Mouse (Mus musculus): ENCODE data around the gene Crk. TPM values are rescaled to one million over a fixed set of nuclear protein-coding genes. Genes with fewer than 3 reads are reported as not detected.
"Not testable (repeated sequence)": the region's sequence is repeated elsewhere in the genome, so short reads cannot be mapped to it uniquely, and the experiment has no call there.

Gene Crk
- polyA plus RNA-seq, 1 experiment, result 91.0 TPM

DNA sequence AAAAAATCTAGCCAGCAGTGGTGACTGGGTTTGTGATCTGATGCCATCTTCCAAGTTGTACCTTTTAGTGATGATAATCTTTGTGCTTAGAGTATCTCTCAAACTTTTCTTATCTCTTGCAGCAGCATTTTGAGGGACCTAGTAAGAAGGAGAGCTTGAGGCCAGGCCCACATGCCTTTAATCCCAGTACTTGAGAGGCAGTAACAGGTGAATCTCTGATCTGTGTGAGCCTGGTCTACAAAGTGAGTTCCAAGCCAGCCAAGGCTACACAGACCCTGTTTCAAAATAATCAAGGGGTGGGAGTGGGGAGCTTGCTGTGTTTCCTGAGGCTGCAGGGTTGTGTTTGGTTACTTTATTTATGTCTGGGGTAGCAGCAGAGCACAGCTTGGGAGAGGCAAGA, 12.0 kb downstream of the Crk start:
- no peak for TF ChIP-seq CTCF (IDR thresholded peaks at IDR 0.05; ENCODE audit: borderline replicate concordance, extremely low read depth, insufficient read depth, insufficient read length)
- no peak for TF ChIP-seq POLR2A (IDR thresholded peaks at IDR 0.05; ENCODE audit: borderline replicate concordance, extremely low read depth, insufficient read depth, insufficient read length, poor library complexity, severe bottlenecking)

DNA sequence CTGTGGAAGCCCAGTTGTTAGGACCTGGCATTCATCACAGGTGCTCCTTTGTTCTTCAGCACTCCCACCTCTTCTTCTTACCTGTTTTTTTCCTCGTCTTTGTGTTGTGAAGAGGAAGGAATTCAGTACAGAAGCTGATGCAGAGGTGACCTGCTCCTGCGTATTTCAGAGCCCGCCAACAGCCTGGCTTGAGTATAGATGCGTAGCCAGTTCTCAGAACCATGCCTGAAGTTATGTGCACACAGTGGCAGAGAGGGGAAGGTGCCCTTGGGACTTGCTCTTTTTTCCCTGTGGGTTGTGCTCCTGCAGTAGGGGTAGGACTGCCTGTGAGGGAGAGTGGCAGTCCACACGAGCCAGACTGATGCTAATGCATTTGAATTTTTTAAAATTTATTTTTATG, 14.5 kb downstream of the Crk start:
- TF ChIP-seq POLR2A (IDR thresholded peaks at IDR 0.05; ENCODE audit: borderline replicate concordance, extremely low read depth, insufficient read depth, insufficient read length, poor library complexity, severe bottlenecking) (no peak), CTCF (IDR thresholded peaks at IDR 0.05; ENCODE audit: borderline replicate concordance, extremely low read depth, insufficient read depth, insufficient read length) (no peak)
- no peak for DNase-seq (ENCODE audit: low read depth)

More for the DNA sequence above, 12.0 kb downstream of the Crk start:
- DNase-seq (ENCODE audit: low read depth), result no peak

DNA sequence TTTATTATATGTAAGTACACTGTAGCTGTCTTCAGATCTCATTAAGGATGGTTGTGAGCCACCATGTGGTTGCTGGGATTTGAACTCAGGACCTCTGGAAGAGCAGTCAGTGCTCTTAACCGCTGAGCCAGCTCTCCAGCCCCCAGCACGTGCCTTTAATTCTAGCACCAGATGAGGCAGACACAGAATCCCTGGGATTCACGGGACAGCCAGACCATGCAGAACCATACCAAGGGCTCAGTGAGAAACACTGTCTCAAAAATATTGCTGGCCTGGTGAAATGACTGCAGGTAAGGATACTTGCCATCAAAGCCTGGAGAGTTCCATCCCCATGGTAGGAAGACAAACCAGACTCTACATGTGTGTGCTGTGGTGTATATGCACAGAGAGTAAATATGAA, 18.4 kb downstream of the Crk start:
- DNase-seq (ENCODE audit: low read depth), result not testable (repeated sequence)

DNA sequence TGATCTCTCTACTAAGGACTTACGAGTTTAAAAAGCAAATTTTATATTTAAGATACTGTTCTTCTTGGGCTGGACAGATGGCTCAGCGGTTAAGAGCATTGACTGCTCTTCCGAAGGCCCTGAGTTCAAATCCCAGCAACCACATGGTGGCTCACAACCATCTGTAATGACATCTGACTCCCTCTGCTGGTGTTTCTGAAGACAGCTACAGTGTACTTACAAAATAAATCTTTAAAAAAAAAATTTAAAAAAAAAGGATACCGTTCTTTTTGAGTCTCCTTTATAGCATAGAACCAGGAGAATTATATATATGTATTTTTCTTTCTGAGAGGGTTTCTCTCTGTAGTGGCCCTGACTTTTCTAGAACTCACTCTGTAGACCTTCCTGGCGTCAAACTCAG, 21.5 kb downstream of the Crk start:
- DNase-seq (ENCODE audit: low read depth), result no peak
- TF ChIP-seq POLR2A (IDR thresholded peaks at IDR 0.05; ENCODE audit: borderline replicate concordance, extremely low read depth, insufficient read depth, insufficient read length, poor library complexity, severe bottlenecking), result no peak
- no peak for TF ChIP-seq CTCF (IDR thresholded peaks at IDR 0.05; ENCODE audit: borderline replicate concordance, extremely low read depth, insufficient read depth, insufficient read length)

DNA sequence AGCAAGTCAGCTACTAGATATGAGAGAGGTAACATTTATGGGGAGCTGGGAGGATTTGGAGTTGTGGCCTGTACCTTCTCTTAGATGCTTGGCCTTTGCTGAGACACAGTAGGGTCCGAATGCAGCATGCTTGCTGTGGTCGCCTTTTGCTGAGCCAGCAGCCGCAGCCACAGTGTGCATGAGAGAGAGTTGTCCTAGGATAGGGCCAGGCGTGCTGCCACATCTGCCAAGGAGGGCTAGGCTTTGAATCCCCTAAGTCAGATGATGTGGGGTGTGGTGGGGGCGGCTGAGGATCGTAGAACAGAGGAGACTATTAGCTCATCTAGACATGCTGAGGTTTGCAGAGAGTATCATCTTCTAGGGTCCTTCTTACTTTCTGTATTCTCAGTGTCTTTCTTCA, 23.7 kb downstream of the Crk start:
- DNase-seq (ENCODE audit: low read depth), result no peak
- TF ChIP-seq POLR2A (IDR thresholded peaks at IDR 0.05; ENCODE audit: borderline replicate concordance, extremely low read depth, insufficient read depth, insufficient read length, poor library complexity, severe bottlenecking) (no peak), CTCF (IDR thresholded peaks at IDR 0.05; ENCODE audit: borderline replicate concordance, extremely low read depth, insufficient read depth, insufficient read length) (no peak)

DNA sequence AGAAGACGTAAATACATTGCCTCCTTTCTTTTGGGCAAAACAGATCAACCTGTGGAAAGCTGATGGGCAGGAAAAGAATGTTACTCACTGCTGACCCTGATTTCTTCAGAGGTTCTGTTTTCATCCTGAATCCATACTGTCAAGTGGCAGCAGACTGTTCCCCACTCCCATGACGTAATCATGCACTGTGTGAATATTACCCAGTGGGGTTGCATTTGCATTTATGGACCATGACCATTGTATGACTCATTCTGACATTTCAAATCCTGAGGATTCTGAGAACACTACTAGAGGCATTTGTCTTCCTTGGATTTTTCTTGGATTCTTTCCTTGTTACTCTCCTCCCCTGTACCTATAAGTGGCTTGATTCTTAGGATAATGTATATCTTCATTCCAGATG, 24.7 kb downstream of the Crk start:
- DNase-seq (ENCODE audit: low read depth), result no peak
- TF ChIP-seq POLR2A (IDR thresholded peaks at IDR 0.05; ENCODE audit: borderline replicate concordance, extremely low read depth, insufficient read depth, insufficient read length, poor library complexity, severe bottlenecking), result no peak
- TF ChIP-seq CTCF (IDR thresholded peaks at IDR 0.05; ENCODE audit: borderline replicate concordance, extremely low read depth, insufficient read depth, insufficient read length), result no peak

DNA sequence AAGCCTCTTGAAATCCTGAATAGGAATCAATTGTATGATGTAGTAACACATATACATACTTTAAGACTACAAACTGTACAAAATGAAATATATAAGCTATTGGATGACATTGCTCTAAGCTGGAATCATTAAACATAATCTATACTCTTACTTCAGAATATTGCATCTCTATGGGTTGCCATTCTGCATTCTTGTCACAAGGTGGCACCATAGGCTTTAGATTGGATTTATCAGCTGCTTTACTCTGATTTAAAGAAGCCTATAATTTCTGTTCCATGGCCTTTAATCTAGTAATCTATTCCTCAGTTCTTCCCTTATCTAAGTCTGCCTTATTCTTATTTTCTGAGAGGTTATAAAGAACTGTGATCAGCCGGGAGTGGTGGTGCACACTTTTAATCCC, 34.9 kb downstream of the Crk start:
- peak; percentile 27 for DNase-seq (ENCODE audit: low read depth)
- no peak for TF ChIP-seq CTCF (IDR thresholded peaks at IDR 0.05; ENCODE audit: borderline replicate concordance, extremely low read depth, insufficient read depth, insufficient read length)
- TF ChIP-seq POLR2A (IDR thresholded peaks at IDR 0.05; ENCODE audit: borderline replicate concordance, extremely low read depth, insufficient read depth, insufficient read length, poor library complexity, severe bottlenecking), result no peak

DNA sequence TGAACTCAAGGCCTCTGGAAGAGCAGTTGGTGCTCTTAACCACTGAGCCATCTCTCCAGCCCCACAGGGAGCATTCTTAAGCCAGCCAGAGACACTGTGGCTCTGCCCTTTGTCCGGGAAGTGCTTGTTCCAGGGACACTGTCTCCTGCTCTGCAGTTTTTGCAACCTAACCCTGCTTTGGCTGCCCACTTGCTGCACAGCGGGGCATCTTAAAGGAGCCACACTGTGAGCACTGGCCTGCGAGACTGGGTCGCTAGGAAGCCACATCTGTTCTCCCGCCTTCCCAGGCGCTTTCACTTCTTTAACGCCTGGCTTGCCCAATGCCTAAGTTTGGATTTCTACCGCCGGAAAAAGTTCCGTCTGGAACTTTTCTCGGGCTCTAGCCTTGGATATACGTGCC, 36.5 kb downstream of the Crk start:
- DNase-seq (ENCODE audit: low read depth), result no peak
- no peak for TF ChIP-seq POLR2A (IDR thresholded peaks at IDR 0.05; ENCODE audit: borderline replicate concordance, extremely low read depth, insufficient read depth, insufficient read length, poor library complexity, severe bottlenecking)
- no peak for TF ChIP-seq CTCF (IDR thresholded peaks at IDR 0.05; ENCODE audit: borderline replicate concordance, extremely low read depth, insufficient read depth, insufficient read length)

DNA sequence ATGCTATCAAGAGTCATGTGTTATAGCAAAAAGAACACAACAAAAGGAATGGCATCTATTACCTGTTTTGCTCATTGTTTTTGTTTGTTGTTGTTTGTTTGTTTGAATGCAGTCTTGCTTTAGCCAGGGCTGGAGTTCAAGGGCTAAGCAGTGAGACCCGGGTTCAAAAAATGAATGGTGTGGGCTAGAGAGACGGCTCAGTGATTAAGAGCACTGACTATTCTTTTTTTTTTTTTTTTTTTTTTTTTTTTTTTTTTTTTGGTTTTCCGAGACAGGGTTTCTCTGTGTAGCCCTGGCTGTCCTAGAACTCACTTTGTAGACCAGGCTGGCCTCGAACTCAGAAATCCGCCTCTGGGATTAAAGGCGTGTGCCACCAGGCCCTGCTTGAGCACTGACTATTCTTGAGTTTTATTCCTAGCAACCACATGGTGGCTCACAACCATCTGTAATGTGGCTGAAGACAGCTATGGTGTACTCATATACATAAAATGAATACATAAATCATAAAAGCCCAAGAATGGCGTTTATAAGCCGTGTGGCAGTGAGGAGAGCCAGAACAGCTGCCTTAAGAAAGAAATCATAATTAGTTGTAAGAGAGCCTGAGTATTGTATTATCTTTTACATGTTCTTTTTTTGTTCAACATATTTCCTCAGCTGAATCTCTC, 37.7 kb downstream of the Crk start:
- no peak for DNase-seq (ENCODE audit: low read depth)
- no peak for TF ChIP-seq CTCF (IDR thresholded peaks at IDR 0.05; ENCODE audit: borderline replicate concordance, extremely low read depth, insufficient read depth, insufficient read length)
- no peak for TF ChIP-seq POLR2A (IDR thresholded peaks at IDR 0.05; ENCODE audit: borderline replicate concordance, extremely low read depth, insufficient read depth, insufficient read length, poor library complexity, severe bottlenecking)

DNA sequence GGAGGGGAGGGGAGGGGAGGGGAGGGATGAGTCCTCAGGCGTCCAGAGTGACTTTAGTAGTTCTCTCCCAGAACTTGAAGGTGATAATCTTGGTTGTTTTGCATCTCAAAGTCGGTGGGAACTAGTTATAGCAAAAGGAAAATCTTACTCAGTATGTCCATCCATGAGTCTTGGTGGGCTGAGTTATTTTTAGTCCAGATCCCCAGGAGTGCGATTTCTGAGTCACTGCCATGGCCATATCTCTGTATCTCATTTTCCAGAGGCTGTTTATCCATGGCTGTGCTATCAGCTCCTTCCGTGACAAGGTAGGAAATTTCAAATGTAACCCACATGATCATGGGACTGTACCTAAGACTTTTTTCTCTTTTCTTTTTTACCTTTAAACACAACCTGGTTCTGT, 43.3 kb downstream of the Crk start:
- TF ChIP-seq CTCF (IDR thresholded peaks at IDR 0.05; ENCODE audit: borderline replicate concordance, extremely low read depth, insufficient read depth, insufficient read length), result no peak
- no peak for TF ChIP-seq POLR2A (IDR thresholded peaks at IDR 0.05; ENCODE audit: borderline replicate concordance, extremely low read depth, insufficient read depth, insufficient read length, poor library complexity, severe bottlenecking)
- no peak for DNase-seq (ENCODE audit: low read depth)

DNA sequence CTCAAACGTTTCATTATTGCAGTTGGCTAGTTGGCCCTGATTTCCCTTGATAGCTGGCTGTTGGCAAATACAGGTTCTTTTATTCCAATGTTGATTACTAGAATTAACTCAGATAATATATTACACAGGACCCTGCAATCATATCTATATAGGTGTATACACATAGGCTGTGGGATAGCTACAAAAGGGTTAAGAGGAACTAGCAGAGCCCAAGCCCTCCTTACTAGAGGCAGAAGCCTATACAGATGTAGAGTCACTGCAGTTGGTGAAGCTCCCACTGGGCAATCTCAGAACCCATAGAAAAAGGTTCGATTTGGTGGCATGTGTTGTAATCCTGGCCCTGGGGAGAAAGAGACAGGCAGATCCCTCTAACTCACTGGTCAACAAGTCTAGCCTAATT, 48.1 kb downstream of the Crk start:
- DNase-seq (ENCODE audit: low read depth), result no peak

DNA sequence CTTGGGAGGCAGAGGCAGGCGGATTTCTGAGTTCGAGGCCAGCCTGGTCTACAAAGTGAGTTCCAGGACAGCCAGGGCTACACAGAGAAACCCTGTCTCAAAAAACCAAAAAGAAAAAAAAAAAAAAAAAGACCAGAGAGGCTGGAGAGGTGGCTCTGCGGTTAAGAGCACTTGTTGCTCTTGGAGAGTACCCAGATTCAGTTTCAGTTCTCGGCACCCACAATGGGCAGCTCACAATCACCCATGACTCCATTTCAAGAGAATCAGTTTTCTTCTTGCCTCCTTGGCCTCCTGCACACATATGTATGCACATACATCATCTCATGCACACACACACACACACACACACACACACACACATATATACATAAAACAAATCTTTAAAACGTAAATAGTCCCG, 48.6 kb downstream of the Crk start:
- not testable (repeated sequence) for DNase-seq (ENCODE audit: low read depth)

More for the DNA sequence above, 48.1 kb downstream of the Crk start:
- TF ChIP-seq CTCF (IDR thresholded peaks at IDR 0.05; ENCODE audit: borderline replicate concordance, extremely low read depth, insufficient read depth, insufficient read length), result no peak
- TF ChIP-seq POLR2A (IDR thresholded peaks at IDR 0.05; ENCODE audit: borderline replicate concordance, extremely low read depth, insufficient read depth, insufficient read length, poor library complexity, severe bottlenecking), result no peak

Measured in brain, embryonic 14.5 days (tissue).